Mouse (Mus musculus): Measurements from ENCODE around the gene Matk.

Gene Matk

DNA sequence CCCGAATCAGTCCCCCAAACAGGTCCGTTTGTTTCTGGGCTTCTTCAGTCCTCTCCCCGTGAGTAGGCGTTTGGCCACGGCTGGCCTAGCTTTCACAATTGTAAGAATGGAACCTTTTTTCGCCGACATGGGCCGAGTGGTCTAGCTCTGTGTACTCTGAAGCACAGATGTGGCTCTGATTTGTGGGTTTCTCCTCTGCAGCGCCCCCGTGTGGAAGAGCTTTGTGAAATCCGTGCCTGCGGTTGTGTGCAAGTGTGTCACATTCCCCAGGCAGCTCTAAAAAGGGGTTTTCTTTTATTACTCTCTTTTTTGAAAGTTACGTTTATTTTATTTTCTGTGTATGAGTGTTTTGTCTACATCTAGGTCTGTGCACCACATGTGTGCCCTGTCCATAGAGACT lies 11.9 kb upstream of the Matk start:
- DNase-seq (ENCODE audit: extremely low spot score, low read depth, low spot score) = no peak

- DNase-seq (ENCODE audit: extremely low spot score, low read depth, low spot score) = no peak
These were observed 10.7 kb upstream of the Matk start for GRCm38 (mm10) chr10:81242021-81242420.

- DNase-seq (ENCODE audit: extremely low spot score, low read depth, low spot score) = no peak
These were observed 8.6 kb upstream of the Matk start for GRCm38 (mm10) chr10:81244146-81244545.

DNA sequence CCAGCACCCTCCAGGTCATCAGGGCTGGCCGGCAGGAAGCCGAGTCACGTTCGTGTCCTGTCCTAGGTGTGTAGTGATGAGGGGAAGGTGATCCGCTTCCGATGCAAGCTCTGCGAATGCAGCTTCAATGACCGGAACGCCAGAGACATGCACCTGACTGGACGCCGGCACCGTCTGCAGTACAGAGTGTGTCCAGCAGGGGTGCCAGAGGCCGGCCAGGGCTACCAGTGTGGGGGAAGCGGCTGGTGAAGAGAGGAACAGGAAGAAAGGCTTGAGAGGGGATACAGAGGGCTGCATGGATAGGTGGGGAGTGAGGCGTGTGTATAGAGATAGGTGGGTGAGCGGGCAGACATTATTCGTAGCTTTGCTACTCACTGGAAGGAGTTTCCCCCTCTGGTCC lies 8.1 kb upstream of the Matk start:
- DNase-seq (ENCODE audit: extremely low spot score, low read depth, low spot score) = no peak

GRCm38 (mm10) chr10:81245166-81245565 lies 7.6 kb upstream of the Matk start:
- no peak for DNase-seq (ENCODE audit: extremely low spot score, low read depth, low spot score)

DNA sequence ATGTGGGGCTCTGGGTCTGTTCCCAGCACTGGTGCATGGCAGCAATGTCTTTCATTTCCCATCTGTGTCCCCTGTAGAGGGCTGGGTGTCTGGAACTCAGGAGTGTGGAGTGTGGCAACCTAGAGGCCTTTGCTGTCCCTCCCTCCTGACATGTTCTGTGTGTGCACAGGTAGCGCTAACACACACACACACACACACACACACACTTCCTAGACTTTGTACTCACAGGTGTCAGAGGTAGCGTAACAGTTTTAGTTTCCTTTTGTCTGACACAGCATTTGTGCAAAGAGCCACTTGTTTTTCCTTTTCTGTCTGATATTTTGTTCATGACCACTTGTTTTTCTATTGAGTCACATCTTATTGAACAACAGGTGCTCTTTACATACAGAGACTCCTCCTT lies 4.9 kb upstream of the Matk start:
- DNase-seq (ENCODE audit: extremely low spot score, low read depth, low spot score) = no peak

DNA sequence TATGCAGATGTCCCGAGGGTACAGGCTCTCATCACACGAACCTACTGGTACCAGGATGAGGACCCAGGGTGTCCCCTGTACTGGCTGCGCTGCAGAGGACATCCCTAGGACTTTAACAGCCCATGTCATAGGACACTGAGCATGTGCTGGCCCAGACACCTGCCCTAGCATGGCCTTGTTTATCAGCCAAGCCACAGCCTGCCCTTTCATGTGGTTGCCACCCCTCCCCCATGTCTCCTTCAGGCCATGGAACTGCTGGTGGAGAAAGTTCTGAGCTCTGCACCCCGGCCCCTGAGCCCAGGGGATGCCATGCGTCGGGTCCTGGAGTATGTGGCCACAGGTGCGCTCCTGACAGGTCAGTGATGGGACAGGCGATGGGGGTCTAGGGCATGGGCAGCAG lies 3.3 kb upstream of the Matk start:
- no peak for DNase-seq (ENCODE audit: extremely low spot score, low read depth, low spot score)

DNA sequence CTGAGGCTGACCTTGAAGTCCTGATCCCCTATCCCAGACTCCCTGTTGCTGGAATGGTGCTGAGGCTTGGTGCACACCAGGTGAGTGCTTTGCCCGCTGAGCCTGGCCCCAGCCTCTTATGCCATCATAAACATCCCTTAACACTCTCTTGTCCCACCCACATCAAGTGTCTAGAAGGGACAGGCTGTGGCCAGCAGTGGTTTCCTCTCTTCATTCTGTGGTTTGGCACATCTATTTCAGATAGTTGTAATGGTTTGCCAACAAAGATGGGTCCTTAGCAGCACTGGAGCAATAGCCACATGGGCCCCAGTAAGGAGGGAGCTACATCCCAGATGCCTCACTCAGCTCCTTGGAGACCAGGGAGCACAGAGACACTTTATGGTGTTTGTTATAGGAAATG lies 2.2 kb downstream of the Matk start:
- no peak for DNase-seq (ENCODE audit: extremely low spot score, low read depth, low spot score)

DNA sequence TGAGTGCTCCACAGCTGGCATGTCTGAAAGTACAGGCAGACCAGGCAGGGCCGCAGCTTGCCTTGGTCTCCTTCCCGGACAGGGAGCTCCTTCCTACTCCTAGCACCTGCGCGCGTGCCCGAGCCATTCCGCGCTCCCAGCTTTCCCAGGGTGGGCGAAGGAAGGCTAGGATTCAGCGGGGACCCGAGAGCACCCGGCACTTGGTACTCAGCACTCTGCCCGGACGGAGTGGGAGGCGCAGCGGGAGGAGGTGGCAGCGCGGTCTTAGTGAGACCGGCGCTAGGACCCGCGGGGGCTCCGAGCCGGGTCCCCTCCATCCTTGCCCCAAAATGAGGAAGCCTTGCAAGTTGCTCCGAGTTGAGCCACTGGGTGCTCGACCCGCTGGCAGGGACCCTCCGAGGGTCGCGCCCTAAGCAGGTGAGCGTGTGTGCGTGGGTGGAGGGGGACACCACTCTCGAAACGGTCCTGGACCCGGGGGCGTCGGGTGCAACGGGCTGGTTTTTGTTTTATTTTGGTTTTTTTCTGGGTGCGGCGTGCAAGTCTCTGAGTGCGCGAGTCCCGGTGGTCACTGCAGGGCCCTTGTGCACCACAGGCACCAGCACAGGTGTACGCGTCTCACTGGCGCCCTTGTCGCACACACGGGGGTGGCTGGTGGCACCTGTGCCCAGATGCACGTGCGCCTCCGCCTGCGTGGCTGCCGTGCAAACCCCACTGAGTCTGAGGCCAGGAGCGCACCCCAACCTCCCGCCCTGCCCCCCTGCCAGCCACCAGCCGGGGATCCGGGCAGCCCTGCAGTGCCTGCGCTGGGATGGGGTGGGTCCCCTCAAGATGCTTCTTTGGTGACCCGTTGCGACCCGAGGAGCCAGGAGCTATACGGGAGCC lies 4.7 kb downstream of the Matk start:
- DNase-seq (ENCODE audit: extremely low spot score, low read depth, low spot score) = no peak

DNA sequence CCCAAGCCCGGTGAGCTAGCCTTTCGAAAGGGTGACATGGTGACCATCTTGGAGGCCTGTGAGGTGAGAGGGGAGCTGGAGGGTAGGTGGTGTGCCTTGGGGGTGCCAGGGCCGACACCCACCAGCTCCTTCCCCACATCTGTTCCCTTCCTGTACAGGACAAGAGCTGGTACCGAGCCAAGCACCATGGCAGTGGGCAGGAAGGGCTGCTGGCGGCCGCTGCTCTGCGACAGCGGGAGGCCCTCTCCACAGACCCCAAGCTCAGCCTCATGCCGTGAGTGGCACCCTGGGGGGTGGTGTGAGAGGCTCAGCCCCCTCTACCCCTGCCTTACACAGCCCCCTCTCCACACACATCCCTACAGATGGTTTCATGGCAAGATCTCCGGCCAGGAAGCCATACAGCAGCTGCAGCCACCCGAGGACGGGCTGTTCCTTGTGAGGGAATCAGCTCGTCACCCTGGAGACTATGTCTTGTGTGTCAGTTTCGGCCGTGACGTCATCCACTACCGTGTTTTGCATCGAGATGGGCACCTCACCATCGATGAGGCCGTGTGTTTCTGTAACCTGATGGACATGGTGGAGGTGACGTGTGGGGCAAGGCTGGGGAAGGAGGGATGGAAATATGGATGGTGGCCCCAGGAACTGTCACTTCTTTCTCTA lies 6.6 kb downstream of the Matk start:
- DNase-seq (ENCODE audit: extremely low spot score, low read depth, low spot score) = no peak

DNA sequence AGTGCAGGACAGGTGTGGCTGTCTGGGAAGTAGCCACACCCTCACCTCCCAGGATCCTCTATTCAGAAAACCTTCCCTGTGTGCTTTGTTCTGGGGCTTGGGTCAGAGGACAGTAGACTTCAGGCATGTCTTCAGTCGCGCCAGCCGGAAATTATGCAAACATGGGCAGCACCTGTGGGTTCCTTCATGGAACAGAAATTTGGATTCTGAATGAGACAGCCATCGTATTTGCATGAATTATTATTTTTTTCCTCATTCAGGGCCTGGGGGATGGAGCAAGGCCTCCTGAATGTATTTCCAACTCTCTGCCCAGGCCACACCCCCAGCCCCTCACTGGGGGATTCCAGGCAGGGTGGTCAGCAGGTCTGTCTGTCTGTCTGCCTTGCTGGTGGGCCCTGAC lies 8.3 kb downstream of the Matk start:
- DNase-seq (ENCODE audit: extremely low spot score, low read depth, low spot score) = no peak

DNA sequence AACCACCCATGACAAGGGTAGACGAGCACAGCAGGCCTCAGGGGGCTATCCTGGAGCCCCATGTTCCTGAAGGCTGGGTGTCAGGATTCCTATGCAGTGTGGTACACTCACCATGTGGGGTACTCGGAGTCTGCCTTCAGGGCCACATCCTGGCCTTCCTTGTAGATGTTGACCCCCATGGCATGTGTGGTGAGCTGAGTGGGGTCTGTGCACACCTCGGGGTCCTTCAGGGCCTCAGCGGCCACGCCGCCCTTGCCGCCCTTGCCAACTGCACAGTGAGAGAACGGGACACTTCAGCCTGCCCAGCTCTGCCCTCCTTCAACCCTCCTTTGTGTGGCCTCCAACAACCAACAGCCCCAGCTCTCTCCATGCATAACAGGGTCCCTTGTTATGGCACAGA lies 12.8 kb downstream of the Matk start:
- DNase-seq (ENCODE audit: extremely low spot score, low read depth, low spot score) = no peak

GRCm38 (mm10) chr10:81266211-81267105 lies 13.7 kb downstream of the Matk start, which contains the start of the genes Mrpl54 and Apba3:
Mrpl54 (minus strand) TSS chr10:81266934.
Apba3 (plus strand) TSS chr10:81266960.
- DNase-seq (ENCODE audit: extremely low spot score, low read depth, low spot score) = peak; percentile 77

DNA sequence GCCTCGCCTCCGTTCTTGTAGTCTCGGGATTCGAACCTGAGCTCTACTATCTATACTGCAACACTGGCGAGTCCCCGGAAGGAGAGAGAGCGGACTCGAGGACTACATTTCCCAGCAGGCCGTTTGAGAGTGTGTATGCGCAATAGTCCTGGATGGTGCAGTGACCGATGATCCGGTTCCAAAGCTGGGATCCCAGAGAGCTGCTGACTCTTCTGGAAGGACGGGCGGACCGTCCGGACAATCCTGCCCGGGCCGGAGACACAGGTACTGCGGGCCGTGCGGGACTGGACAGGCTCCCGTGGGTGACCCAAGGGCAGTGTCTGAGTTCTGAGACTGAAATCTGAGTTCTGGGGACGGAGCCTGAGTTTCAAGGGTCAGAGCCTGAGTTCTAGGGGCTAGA lies 15.3 kb downstream of the Matk start:
- DNase-seq (ENCODE audit: extremely low spot score, low read depth, low spot score) = no peak

GRCm38 (mm10) chr10:81268643-81269412 lies 16.1 kb downstream of the Matk start:
- DNase-seq (ENCODE audit: extremely low spot score, low read depth, low spot score) = no peak

DNA sequence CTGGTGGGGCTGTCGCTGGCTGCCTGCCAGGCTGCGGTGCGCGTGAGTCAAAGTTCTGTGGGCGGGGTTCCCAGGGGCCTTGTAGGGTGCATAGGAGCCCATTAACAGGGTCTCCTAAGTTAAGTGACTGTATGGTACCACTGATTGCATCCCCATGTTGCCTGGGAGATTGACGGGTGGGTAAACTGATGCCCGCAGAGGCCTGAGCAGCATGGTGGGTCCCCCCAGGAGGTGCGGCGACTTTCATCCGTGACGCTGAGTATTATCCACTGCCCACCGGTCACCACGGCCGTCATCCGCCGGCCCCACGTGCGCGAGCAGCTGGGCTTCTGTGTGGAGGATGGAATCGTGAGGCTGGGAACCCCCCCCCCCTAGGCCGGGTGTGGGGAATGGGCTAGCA lies 19.6 kb downstream of the Matk start:
- no peak for DNase-seq (ENCODE audit: extremely low spot score, low read depth, low spot score)

- DNase-seq (ENCODE audit: extremely low spot score, low read depth, low spot score) = no peak
These were observed 21.1 kb downstream of the Matk start for GRCm38 (mm10) chr10:81273842-81274241.

- DNase-seq (ENCODE audit: extremely low spot score, low read depth, low spot score) = no peak
These were observed 24.9 kb downstream of the Matk start for GRCm38 (mm10) chr10:81277676-81278075.

- DNase-seq (ENCODE audit: extremely low spot score, low read depth, low spot score) = no peak
These were observed 26.8 kb downstream of the Matk start for GRCm38 (mm10) chr10:81279496-81279895.

- DNase-seq (ENCODE audit: extremely low spot score, low read depth, low spot score) = no peak
These were observed 31.5 kb downstream of the Matk start for GRCm38 (mm10) chr10:81284189-81284588.

DNA sequence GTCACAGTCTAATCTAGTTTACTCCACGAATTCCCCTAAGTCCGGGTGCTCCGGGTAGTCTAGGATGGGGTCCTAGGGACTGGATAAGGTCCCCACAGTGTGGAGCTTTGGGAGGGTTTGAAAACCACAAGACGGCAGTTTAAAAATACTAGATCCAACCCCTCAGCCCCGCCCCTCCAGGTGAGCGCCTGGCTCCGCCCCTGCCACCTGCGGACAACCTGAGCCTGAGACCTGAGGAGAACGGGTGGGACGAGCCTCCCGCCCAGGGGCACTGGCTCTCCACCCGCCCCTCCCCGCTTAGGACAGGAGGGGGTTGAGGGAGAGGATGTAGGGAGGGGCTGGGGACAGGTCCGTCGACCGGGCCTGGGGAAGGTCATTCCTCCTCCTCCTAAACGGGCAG lies 32.0 kb downstream of the Matk start:
- DNase-seq (ENCODE audit: extremely low spot score, low read depth, low spot score) = no peak

Data from hindlimb bud, embryonic 11.5 days (tissue).